Mouse (Mus musculus) kidney, postnatal 0 days (tissue): ENCODE results near the gene Atp6v1fnb. TPM values are rescaled to one million over a fixed set of nuclear protein-coding genes. Genes with fewer than 3 reads are reported as not detected.

Experiments used
- ATAC-seq: fragments of 200-750 bp; cut with Nextera tagmentation; replicated peaks from 2 replicates; pipeline ENCODE4 v1.8.0; 2017; ENCODE audit warnings: low read depth, moderate number of reproducible peaks, moderate TSS enrichment, moderate library complexity; ENCODE audit not compliant: low FRiP score
- DNase-seq: peaks from one replicate; pipeline ENCODE4 v3.0.0-alpha.2; 2016; ENCODE audit warnings: low spot score
- H3K27ac ChIP-seq: fragments of 300-500 bp; sonication (generic); 2 replicates; pipeline ENCODE4 v1.5.1; 2014; ENCODE audit warnings: mild to moderate bottlenecking
- H3K27me3 ChIP-seq: fragments of 300-500 bp; sonication (generic); 2 replicates; pipeline ENCODE4 v1.6.1; 2014; ENCODE audit warnings: low read length, mixed read lengths; ENCODE audit not compliant: insufficient read depth
- H3K36me3 ChIP-seq: fragments of 300-500 bp; sonication (generic); 2 replicates; pipeline ENCODE4 v1.6.1; 2014; ENCODE audit warnings: low read length, mixed read lengths; ENCODE audit not compliant: insufficient read depth
- H3K4me1 ChIP-seq: fragments of 300-500 bp; sonication (generic); replicated peaks from 2 replicates; pipeline ENCODE4 v1.6.1; 2014; ENCODE audit warnings: antibody characterized with exemption, low read length, mixed read lengths; ENCODE audit not compliant: insufficient read depth
- H3K4me2 ChIP-seq: fragments of 300-500 bp; sonication (generic); 2 replicates; pipeline ENCODE4 v1.6.1; 2014; ENCODE audit warnings: mild to moderate bottlenecking, low read length, moderate library complexity, mixed read lengths
- H3K4me3 ChIP-seq: fragments of 300-500 bp; sonication (generic); replicated peaks from 2 replicates; pipeline ENCODE4 v1.5.1; 2014; ENCODE audit warnings: low read depth, low read length
- H3K9ac ChIP-seq: fragments of 300-500 bp; sonication (generic); 2 replicates; pipeline ENCODE4 v1.6.1; 2014; ENCODE audit warnings: low read depth, low read length
- H3K9me3 ChIP-seq: fragments of 300-500 bp; sonication (generic); replicated peaks from 2 replicates; pipeline ENCODE4 v1.6.1; 2016; ENCODE audit warnings: low read length, inconsistent platforms, mixed read lengths
- CTCF ChIP-seq: IDR thresholded peaks from 2 replicates; pipeline ENCODE4 v1.5.1; 2016; ENCODE audit warnings: antibody characterized with exemption, low read depth, mild to moderate bottlenecking, moderate library complexity
- WGBS: fragments of 180-500 bp; shearing (Covaris S2); extraction: QIAGEN DNeasy Blood & Tissue Kit; methylation state at CpG from one replicate; pipeline ENCODE4 v1.1.7; 2014; 5-methylcytosine and 5-hydroxymethylcytosine counted together
- polyA plus RNA-seq: library from polyadenylated mRNA; unstranded; fragments of >200 nt; fragmentation: Nextera tagmentation; extraction: Ambion mirVana; gene quantifications from 2 replicates; pipeline ENCODE4 v1.2.1, GENCODE M21; 2015

Atp6v1fnb gene
- polyA plus RNA-seq, 1 experiment from 2014 or later: not detected

DNA sequence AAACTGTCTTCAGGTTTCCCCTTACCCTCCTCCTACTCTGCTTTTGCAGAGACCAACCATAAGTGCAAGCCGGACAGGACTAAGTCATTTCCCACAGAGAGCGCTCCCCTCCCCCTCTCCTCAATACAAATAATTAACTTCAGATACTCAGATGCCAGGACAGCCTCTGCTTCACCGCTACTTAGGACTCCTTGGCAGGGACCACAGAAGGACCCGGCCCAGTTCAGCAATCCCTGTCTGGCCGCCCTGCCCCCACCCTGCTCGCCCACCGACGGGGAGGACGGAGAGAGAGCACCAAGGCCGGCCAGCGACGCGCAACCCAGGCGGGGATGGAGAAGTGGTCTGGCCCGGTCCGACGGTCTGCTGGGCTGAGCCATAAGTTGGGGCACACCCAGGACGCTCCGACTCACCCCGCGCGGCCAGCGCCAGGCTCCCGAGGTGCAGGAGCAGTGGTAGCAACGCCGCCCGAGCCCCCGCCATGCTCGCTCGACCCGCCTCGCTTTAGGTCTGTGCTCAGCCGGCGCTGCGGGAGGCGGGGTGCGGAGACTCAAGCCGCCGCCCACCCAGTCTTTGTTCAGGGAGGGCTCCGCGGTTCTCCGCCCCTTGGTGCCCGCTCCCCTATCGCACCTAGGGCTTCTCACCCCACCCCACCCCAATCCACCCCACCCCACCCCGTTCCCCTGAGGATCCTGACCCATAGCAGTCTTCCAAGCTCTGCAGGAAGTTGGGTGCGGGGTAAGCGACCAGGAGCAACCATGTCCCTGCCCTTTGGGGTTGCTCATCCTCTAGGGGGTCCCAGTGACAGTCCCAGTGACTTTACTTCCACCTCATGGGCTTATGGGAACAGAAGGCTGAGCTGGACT, 36.4 kb downstream of the Atp6v1fnb start, which contains the start of gene Kcp:
Gene Kcp (minus strand): TSS at position 506 of the 863 bp plus-strand sequence.
- Histone ChIP-seq H3K4me2 (peak within 1 kb of the TSS; percentile 75), H3K36me3 (no peaks in the 10 kb centered on the region), H3K4me3 (peak within 1 kb of the TSS; percentile 51), H3K27ac (peak within 1 kb of the TSS; percentile 1; the same call in 1 of the 2 replicates), H3K9me3 (no peaks in the 10 kb centered on the region), H3K9ac (peak within 1 kb of the TSS; percentile 59; the same call in 1 of the 2 replicates), H3K27me3 (no peaks in the 10 kb centered on the region), H3K4me1 (0 out of 2 replicates have a peak, but pooled peaks cover 8% of the 10 kb centered on the region)
- WGBS: 1% methylated on average over 47 of the region's 47 CpGs
- TF ChIP-seq CTCF: no peak
- DNase-seq (peak; percentile 74), ATAC-seq (peak; percentile 72)

DNA sequence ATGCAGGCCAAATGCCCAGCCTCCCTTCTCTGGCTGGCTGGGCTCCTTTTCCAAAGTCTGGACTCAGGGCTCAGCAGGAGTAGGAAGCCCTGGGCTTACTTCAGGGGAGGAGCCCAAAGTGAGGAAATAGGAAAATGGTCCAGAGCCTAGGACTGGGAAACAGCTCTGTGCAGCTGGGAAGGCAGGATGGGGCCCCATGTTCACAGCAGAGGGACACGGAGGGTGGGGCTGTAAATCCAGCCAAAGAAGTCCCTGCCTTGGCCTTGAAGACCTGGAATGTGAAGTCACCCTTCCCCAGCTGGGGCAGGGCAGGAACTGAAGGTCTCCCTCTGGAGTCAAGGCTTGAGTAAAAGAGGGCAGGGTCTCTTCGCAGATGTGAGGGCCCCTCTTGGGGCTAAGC, 37.8 kb downstream of the Atp6v1fnb start:
- Histone ChIP-seq H3K27me3 (no peaks in the 10 kb centered on the region), H3K4me3 (no peak overlapping the region), H3K9me3 (no peaks in the 10 kb centered on the region), H3K36me3 (no peaks in the 10 kb centered on the region), H3K27ac (no peak overlapping the region), H3K4me1 (peaks cover 15% of the 10 kb centered on the region; the same call in 1 of the 2 replicates), H3K9ac (no peak overlapping the region), H3K4me2 (no peak overlapping the region)
- ATAC-seq (no peak), DNase-seq (peak; percentile 29)
- TF ChIP-seq CTCF: no peak
- WGBS: 33% methylated on average over 2 of the region's 2 CpGs

DNA sequence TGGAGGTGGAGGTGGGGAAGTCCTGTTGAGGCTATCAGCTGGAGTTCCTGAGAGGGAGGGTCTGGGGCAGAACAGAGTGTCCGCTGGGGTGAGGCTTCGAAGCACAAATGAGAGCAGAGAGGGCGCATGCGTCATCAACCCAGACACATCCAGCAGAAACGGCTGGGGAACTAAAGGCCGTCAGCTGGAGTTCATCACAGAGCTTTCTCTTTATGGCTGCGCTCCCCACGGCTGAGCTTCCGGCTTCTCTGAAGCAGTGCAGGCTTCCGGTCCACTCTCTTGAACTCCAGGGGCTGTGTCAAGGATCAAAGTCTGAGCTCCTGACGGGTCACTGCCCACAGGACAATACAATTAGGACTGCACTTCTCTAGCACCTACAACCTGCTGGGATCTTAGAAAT, 42.0 kb downstream of the Atp6v1fnb start:
- ATAC-seq: peak; percentile 83
- 0 out of 2 replicates have a peak overlapping the region, but pooled peaks have one; percentile 4 for H3K9ac ChIP-seq
- H3K4me1 ChIP-seq: peaks cover 8% of the 10 kb centered on the region; the same call in 1 of the 2 replicates
- 0% methylated on average over 11 of the region's 11 CpGs for WGBS
- peak overlapping the region; percentile 78; the same call in 1 of the 2 replicates for H3K27ac ChIP-seq
- no peaks in the 10 kb centered on the region for H3K36me3 ChIP-seq
- no peaks in the 10 kb centered on the region for H3K9me3 ChIP-seq
- no peak for TF ChIP-seq CTCF
- no peaks in the 10 kb centered on the region for H3K27me3 ChIP-seq
- DNase-seq: peak; percentile 96
- no peak overlapping the region for H3K4me3 ChIP-seq
- peak overlapping the region; percentile 36 for H3K4me2 ChIP-seq

DNA sequence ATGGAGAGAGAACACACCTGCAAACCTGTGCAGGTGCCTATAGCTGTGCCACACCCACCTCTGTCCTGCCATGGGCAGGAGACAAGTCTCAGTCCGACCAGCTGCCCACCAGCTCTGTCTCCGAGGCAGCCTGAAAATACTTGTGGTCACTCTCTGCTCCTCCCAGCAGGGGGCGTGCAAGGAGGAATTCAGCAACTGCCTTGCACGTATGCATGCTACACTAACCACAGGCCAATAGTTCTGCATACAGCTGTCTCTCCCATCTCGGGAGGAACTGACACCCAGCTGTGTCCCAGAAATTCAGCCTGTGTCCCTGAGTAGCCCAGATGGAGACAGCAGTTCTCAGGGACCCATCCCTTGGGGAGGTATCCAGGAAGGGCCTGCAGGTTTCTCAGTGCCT, 45.9 kb downstream of the Atp6v1fnb start:
- peak; percentile 89 for TF ChIP-seq CTCF
- Histone ChIP-seq H3K27ac (no peak overlapping the region), H3K4me3 (no peak overlapping the region), H3K9ac (no peak overlapping the region), H3K27me3 (no peaks in the 10 kb centered on the region), H3K4me2 (no peak overlapping the region), H3K36me3 (no peaks in the 10 kb centered on the region), H3K9me3 (no peaks in the 10 kb centered on the region), H3K4me1 (peaks cover 8% of the 10 kb centered on the region; the same call in 1 of the 2 replicates)
- DNase-seq (peak; percentile 86), ATAC-seq (peak; percentile 56; the same call in 1 of the 2 replicates)
- WGBS: 2% methylated on average over 5 of the region's 5 CpGs

DNA sequence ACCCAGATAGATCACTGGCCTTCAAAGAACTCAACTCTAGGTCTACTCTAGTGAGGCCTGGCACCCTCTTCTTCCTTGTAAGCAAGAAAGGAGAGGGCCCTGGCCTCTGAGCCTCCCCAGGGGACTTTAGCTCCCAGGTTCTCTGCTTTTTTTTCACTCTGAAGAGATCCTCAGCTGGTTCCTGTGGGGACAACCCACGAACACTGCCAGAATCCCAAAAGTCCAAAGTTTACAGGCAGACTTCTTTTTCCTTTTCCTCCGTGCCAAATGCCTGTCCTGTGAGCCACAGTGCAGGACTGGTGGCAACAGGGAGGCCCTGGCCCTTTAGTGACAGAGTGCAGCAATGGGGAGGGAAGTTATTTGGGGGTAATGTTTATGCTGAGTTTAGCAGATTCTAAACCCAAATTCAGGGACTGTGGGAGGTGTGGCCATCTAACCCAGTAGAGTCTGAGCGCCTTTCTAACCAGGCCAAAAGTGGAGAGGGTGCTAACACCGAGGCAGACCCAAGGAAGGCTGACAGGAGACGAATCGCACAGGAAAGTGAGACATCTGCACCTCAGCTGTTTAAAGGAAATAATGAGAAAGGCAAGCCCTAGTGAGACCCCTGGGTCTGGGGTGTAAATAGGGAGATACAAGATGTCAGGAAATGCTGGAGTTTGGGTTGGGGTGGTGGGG, 51.5 kb downstream of the Atp6v1fnb start:
- DNase-seq (no peak), ATAC-seq (no peak)

More for the DNA sequence above, 51.5 kb downstream of the Atp6v1fnb start:
- 69% methylated on average over 6 of the region's 6 CpGs for WGBS
- Histone ChIP-seq H3K4me2 (no peak overlapping the region), H3K4me3 (no peak overlapping the region), H3K27me3 (peaks cover 5% of the 10 kb centered on the region; the same call in 1 of the 2 replicates), H3K9ac (no peak overlapping the region), H3K36me3 (no peaks in the 10 kb centered on the region), H3K4me1 (peaks cover 12% of the 10 kb centered on the region; the same call in 1 of the 2 replicates), H3K9me3 (no peaks in the 10 kb centered on the region), H3K27ac (no peak overlapping the region)
- no peak for TF ChIP-seq CTCF

Other genes starting within 250 kb of the Atp6v1fnb start
- 32.8 and 34.2 TPM in 2 replicates for gene Hilpda, start 198.9 kb upstream of the Atp6v1fnb start, polyA plus RNA-seq
- gene Fam71f2, start 191.8 kb upstream of the Atp6v1fnb start, polyA plus RNA-seq: 0.29 and 0.60 TPM in 2 replicates
- not detected in 2 replicates for gene Fam71f1, start 152.3 kb upstream of the Atp6v1fnb start, polyA plus RNA-seq
- 271 and 306 TPM in 2 replicates for gene Calu, start 123.4 kb upstream of the Atp6v1fnb start, polyA plus RNA-seq
- 0.26 and 0.47 TPM in 2 replicates for gene Opn1sw, start 83.0 kb upstream of the Atp6v1fnb start, polyA plus RNA-seq
- 12.1 and 13.8 TPM in 2 replicates for gene Ccdc136, start 75.1 kb upstream of the Atp6v1fnb start, polyA plus RNA-seq
- 2.5 and 2.8 TPM in 2 replicates for gene Flnc, start 38.2 kb upstream of the Atp6v1fnb start, polyA plus RNA-seq
- gene Atp6v1f, start 3.7 kb upstream of the Atp6v1fnb start, polyA plus RNA-seq: 461 and 485 TPM in 2 replicates
- 17.1 and 19.1 TPM in 2 replicates for gene Kcp, start 36.5 kb downstream of the Atp6v1fnb start, polyA plus RNA-seq
- gene Irf5, start 55.2 kb downstream of the Atp6v1fnb start, polyA plus RNA-seq: 3.7 and 4.7 TPM in 2 replicates
- 56.0 and 60.2 TPM in 2 replicates for gene Tnpo3, start 138.4 kb downstream of the Atp6v1fnb start, polyA plus RNA-seq
- gene Tspan33, start 222.8 kb downstream of the Atp6v1fnb start, polyA plus RNA-seq: 24.9 and 25.2 TPM in 2 replicates